Mouse (Mus musculus) liver, postnatal 0 days (tissue): Measurements from ENCODE around the gene Mysm1. TPM values are rescaled to one million over a fixed set of nuclear protein-coding genes. Genes with fewer than 3 reads are reported as not detected.

Experiments
- ATAC-seq: fragments of 200-750 bp; cut with Nextera tagmentation; 2 replicates; pipeline ENCODE4 v1.8.0; 2017; ENCODE audit warnings: mild to moderate bottlenecking, moderate library complexity
- DNase-seq: peaks from one replicate; pipeline ENCODE4 v3.0.0-alpha.2; 2016
- H3K27ac ChIP-seq: fragments of 300-500 bp; sonication (generic); 2 replicates; pipeline ENCODE4 v1.5.1; 2014; ENCODE audit warnings: antibody characterized with exemption, moderate library complexity, mild to moderate bottlenecking, low read depth
- H3K27me3 ChIP-seq: fragments of 300-500 bp; sonication (generic); 2 replicates; pipeline ENCODE4 v1.6.1; 2014; ENCODE audit warnings: low read length, control low read depth, mixed read lengths; ENCODE audit not compliant: insufficient read depth
- H3K36me3 ChIP-seq: fragments of 300-500 bp; sonication (generic); replicated peaks from 2 replicates; pipeline ENCODE4 v1.6.1; 2014; ENCODE audit warnings: mild to moderate bottlenecking, control low read depth, low read length, moderate library complexity, mixed read lengths; ENCODE audit not compliant: insufficient read depth
- H3K4me1 ChIP-seq: fragments of 300-500 bp; sonication (generic); 2 replicates; pipeline ENCODE4 v1.6.1; 2014; ENCODE audit warnings: antibody characterized with exemption, mild to moderate bottlenecking, control low read depth; ENCODE audit not compliant: insufficient read depth
- H3K4me2 ChIP-seq: fragments of 300-500 bp; sonication (generic); 2 replicates; pipeline ENCODE4 v1.6.1; 2014; ENCODE audit warnings: low read depth, mild to moderate bottlenecking, low read length, moderate library complexity, mixed read lengths
- H3K4me3 ChIP-seq: fragments of 300-500 bp; sonication (generic); 2 replicates; pipeline ENCODE4 v1.5.1; 2014; ENCODE audit warnings: low read depth, low read length
- H3K9ac ChIP-seq: fragments of 300-500 bp; sonication (generic); replicated peaks from 2 replicates; pipeline ENCODE4 v1.6.1; 2014; ENCODE audit warnings: mild to moderate bottlenecking, moderate library complexity
- H3K9me3 ChIP-seq: fragments of 300-500 bp; sonication (generic); 2 replicates; pipeline ENCODE4 v1.6.1; 2016; ENCODE audit warnings: mild to moderate bottlenecking, control low read depth, low read length, mixed read lengths
- CTCF ChIP-seq: sonication (generic); IDR thresholded peaks from 2 replicates; pipeline ENCODE4 v1.5.1; 2016; ENCODE audit warnings: antibody characterized with exemption, low read depth
- EP300 ChIP-seq: IDR thresholded peaks from 2 replicates; pipeline ENCODE4 v1.6.1; 2016; ENCODE audit warnings: antibody characterized with exemption, low read depth, mild to moderate bottlenecking
- WGBS: fragments of 180-500 bp; shearing (Covaris S2); extraction: QIAGEN DNeasy Blood & Tissue Kit; methylation state at CpG from one replicate; pipeline ENCODE4 v1.1.7; 2014; ENCODE audit not compliant: insufficient replicate concordance; 5-methylcytosine and 5-hydroxymethylcytosine counted together
- polyA plus RNA-seq: library from polyadenylated mRNA; unstranded; fragments of >200 nt; fragmentation: Nextera tagmentation; extraction: Ambion mirVana; gene quantifications from 2 replicates; pipeline ENCODE4 v1.2.1, GENCODE M21; 2015

The Mysm1 gene
- polyA plus RNA-seq, 1 experiment from 2014 or later: 9.3 TPM

DNA sequence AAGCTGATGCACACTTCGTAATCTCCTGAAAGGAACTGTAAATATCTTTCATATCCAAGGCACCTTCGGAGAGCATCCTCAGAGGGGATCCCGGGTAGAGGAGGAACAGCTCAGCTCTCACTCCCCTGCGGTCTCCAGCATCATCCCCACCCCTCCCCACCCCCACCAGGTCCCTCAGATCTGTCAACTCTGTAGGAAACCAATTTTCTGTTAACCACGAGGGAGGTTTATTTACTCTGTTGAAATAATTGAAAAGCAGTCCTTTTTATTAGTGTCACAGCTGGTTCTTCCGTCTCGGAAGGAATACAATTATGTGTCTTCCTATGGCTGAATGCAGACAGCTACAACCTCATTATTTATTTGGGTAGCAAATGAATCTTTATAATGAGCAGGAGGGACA is 39.3 kb upstream of the Mysm1 start:
- H3K9me3 ChIP-seq: no peaks in the 10 kb centered on the region
- H3K27me3 ChIP-seq: no peaks in the 10 kb centered on the region
- no peak overlapping the region for H3K9ac ChIP-seq
- no peak for TF ChIP-seq EP300
- TF ChIP-seq CTCF: no peak
- H3K4me2 ChIP-seq: no peak overlapping the region
- DNase-seq: no peak
- no peak for ATAC-seq
- 47% methylated on average over 7 of the region's 7 CpGs for WGBS
- H3K36me3 ChIP-seq: no peaks in the 10 kb centered on the region
- no peak overlapping the region for H3K4me3 ChIP-seq
- H3K27ac ChIP-seq: no peak overlapping the region
- H3K4me1 ChIP-seq: no peaks in the 10 kb centered on the region

DNA sequence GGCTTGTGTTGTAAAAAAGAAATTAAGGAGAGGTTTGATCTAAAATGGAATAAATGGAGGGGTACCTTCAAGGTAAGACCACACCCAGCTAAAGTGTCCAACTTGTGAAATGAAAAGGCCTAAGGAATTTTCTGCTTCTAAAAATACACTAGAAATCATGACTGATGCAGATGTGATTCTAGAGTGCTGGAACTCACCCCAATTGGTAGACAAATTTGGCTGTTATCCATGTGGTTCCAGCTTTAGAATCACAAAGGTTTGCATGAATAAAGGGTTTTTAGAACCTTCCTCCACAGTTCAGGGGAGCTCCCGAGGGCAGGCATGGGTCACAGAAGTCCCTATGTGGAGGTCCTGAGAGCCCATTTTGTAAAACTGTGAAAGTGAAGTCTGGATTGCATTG is 33.8 kb upstream of the Mysm1 start:
- TF ChIP-seq CTCF (no peak), EP300 (no peak)
- Histone ChIP-seq H3K9me3 (no peaks in the 10 kb centered on the region), H3K4me2 (no peak overlapping the region), H3K27me3 (no peaks in the 10 kb centered on the region), H3K4me3 (no peak overlapping the region), H3K36me3 (no peaks in the 10 kb centered on the region), H3K4me1 (no peaks in the 10 kb centered on the region), H3K27ac (no peak overlapping the region), H3K9ac (no peak overlapping the region)
- DNase-seq (no peak), ATAC-seq (no peak)
- WGBS: 57% methylated on average over 1 of the region's 1 CpGs

DNA sequence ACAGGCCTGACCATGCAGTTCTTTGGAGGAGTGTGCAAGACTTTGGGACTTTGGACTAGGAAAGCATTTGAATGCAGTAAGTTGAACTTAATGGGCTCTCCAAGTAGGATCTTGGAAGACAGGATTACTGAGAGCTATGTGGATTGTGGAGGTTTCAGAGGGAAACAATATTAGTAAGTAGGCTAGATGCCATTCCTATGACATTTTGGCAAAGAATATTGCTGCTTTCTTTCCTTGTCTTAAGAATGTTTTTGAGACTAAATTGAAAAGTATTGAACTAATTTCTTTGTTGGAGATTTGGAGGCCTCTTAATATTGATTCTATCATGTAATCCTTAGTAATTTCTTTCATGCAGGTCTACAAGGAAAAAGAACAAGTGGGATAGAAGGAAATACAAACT is 33.4 kb upstream of the Mysm1 start:
- no peak overlapping the region for H3K4me3 ChIP-seq
- TF ChIP-seq EP300 (no peak), CTCF (no peak)

DNA sequence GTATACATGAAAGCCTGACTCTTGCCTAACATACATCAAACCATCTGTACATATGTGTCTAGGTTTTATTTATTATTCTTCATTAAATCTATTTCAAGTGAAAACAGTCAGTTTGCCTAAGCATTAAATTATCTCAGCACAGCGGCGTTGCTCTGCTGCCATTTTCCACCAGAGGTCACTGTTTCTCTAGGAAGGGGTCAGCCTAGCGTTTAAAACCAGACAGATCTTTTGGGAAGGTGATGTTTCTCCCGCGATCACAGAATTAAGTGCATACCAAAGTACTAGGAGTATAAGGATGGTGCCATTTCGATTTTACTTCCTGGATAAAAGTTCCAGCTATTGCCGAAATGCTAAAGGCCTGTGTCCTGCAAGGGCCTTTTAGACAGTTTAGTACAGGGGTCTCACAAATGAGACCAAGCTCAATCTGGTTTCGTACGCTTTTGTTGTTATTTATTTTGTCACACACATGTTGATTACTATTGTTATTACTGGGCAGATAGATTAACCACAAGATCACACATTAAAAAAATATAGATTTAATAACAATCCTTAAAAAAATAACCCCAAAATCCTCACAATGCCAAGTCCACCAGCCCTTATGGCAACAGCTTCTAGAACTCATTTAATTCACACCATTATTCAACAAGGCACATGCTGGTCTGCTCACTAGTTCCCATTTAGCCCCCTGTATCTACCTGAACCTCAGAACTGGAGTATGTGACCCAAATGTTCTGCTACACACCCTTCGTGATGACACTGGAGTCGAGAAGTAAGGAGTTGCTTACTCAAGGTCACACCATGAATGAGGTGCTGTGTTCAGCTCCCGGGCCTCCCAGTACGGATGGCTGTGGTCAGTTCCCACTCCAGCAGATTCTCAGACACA is 29.5 kb upstream of the Mysm1 start:
- TF ChIP-seq CTCF (peak; percentile 93), EP300 (no peak)
- DNase-seq: peak; percentile 69
- WGBS: 38% methylated on average over 13 of the region's 13 CpGs
- H3K4me1 ChIP-seq: no peaks in the 10 kb centered on the region
- no peak overlapping the region for H3K27ac ChIP-seq
- no peak overlapping the region for H3K9ac ChIP-seq
- no peaks in the 10 kb centered on the region for H3K36me3 ChIP-seq
- 0 out of 2 replicates have a peak, but pooled peaks have one; percentile 29 for ATAC-seq
- H3K9me3 ChIP-seq: no peaks in the 10 kb centered on the region
- no peak overlapping the region for H3K4me2 ChIP-seq
- H3K4me3 ChIP-seq: no peak overlapping the region
- no peaks in the 10 kb centered on the region for H3K27me3 ChIP-seq

More for the DNA sequence above, 33.4 kb upstream of the Mysm1 start:
- no peak overlapping the region for H3K9ac ChIP-seq
- no peak overlapping the region for H3K27ac ChIP-seq
- DNase-seq: no peak
- H3K36me3 ChIP-seq: no peaks in the 10 kb centered on the region
- H3K9me3 ChIP-seq: no peaks in the 10 kb centered on the region
- H3K4me1 ChIP-seq: no peaks in the 10 kb centered on the region
- no peak for ATAC-seq
- no peak overlapping the region for H3K4me2 ChIP-seq
- no peaks in the 10 kb centered on the region for H3K27me3 ChIP-seq

DNA sequence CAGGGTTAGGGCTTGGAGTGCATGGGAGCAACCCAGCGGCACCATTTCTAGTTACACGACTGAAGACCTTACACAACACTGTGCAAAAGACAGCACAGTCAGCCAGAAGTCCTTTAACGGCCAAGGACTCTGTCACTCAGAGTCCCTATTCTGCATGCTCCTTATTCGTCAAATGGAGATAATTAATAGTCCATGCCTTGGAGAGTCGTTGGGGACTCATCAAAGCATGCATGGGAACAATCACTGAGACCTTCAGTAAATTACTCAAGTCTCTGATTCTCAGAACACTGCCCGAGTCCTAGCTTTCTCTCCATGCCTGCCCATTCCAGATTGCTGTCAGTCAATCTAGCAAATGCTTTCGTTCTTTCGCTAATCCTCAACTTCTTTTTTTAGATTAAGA is 28.9 kb upstream of the Mysm1 start:
- 65% methylated on average over 8 of the region's 8 CpGs for WGBS
- Histone ChIP-seq H3K9me3 (no peaks in the 10 kb centered on the region), H3K27ac (no peak overlapping the region), H3K27me3 (no peaks in the 10 kb centered on the region), H3K9ac (no peak overlapping the region), H3K36me3 (no peaks in the 10 kb centered on the region), H3K4me1 (no peaks in the 10 kb centered on the region), H3K4me3 (no peak overlapping the region), H3K4me2 (no peak overlapping the region)
- no peak for ATAC-seq
- no peak for DNase-seq
- TF ChIP-seq CTCF (no peak), EP300 (no peak)

DNA sequence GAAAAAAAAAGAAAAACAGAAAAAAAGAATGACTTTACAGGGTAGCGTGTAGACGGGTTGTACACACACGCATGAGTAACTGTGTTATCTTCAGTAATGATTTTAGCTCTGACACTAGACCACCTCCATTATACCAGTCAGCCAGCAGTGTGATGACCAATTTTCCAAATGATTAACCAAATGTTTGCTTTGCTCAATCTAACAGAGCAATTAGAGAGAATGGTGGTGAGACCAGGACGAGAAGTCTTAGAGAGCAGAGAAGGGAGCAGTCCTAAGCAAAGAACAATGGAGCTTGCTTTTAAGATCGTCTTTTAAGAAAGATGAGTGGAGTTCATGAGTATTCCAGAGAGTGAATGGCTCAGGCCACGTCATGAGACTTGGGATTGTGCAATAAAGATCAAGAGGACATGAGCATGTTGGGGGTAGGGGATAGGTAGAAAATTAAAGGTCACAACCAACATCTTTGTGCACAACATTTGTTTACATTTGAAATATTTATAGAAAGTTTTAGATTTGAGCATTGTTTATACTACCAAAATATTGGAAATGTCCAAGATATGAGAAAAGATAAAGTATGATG is 26.4 kb upstream of the Mysm1 start:
- Histone ChIP-seq H3K4me1 (no peaks in the 10 kb centered on the region), H3K36me3 (no peaks in the 10 kb centered on the region), H3K27ac (no peak overlapping the region), H3K27me3 (no peaks in the 10 kb centered on the region), H3K4me2 (no peak overlapping the region), H3K9ac (no peak overlapping the region), H3K9me3 (no peaks in the 10 kb centered on the region), H3K4me3 (no peak overlapping the region)
- TF ChIP-seq CTCF (no peak), EP300 (no peak)
- 52% methylated on average over 6 of the region's 6 CpGs for WGBS
- DNase-seq: no peak
- peak; percentile 83 for ATAC-seq
